Mouse (Mus musculus) kidney, postnatal 10 days (tissue): ENCODE results near the gene Zbtb16.
A peak's percentile ranks its signal among the peaks of the same experiment; 100 is the strongest.

Experiments
- DNase-seq: peaks from one replicate; pipeline ENCODE4 v3.0.0; 2021; ENCODE audit warnings: mixed read lengths

Zbtb16 gene

GRCm38 (mm10) chr9:48696731-48697469 is 139.1 kb downstream of the Zbtb16 start:
- DNase-seq: no peak

- no peak for DNase-seq
Observed at GRCm38 (mm10) chr9:48696330-48696729, 139.7 kb downstream of the Zbtb16 start.

GRCm38 (mm10) chr9:48695796-48696195 is 140.2 kb downstream of the Zbtb16 start:
- no peak for DNase-seq

- no peak for DNase-seq
Observed at GRCm38 (mm10) chr9:48694616-48695061, 141.4 kb downstream of the Zbtb16 start.

GRCm38 (mm10) chr9:48693696-48694095 is 142.3 kb downstream of the Zbtb16 start:
- DNase-seq: no peak

- no peak for DNase-seq
Observed at GRCm38 (mm10) chr9:48689718-48689980, 146.4 kb downstream of the Zbtb16 start.

GRCm38 (mm10) chr9:48688859-48689717 is 146.9 kb downstream of the Zbtb16 start:
- no peak for DNase-seq

- no peak for DNase-seq
Observed at GRCm38 (mm10) chr9:48687891-48688290, 148.1 kb downstream of the Zbtb16 start.

- no peak for DNase-seq
Observed at GRCm38 (mm10) chr9:48685721-48686120, 150.3 kb downstream of the Zbtb16 start.

GRCm38 (mm10) chr9:48684144-48684543 is 151.9 kb downstream of the Zbtb16 start:
- DNase-seq: no peak

- DNase-seq: no peak
Observed at GRCm38 (mm10) chr9:48681193-48681592, 154.8 kb downstream of the Zbtb16 start.

- peak; percentile 32 for DNase-seq
Observed at GRCm38 (mm10) chr9:48678426-48679358, 157.3 kb downstream of the Zbtb16 start.

GRCm38 (mm10) chr9:48675151-48675790 is 160.8 kb downstream of the Zbtb16 start:
- DNase-seq: peak; percentile 50

GRCm38 (mm10) chr9:48674359-48675015 is 161.5 kb downstream of the Zbtb16 start:
- peak; percentile 57 for DNase-seq

GRCm38 (mm10) chr9:48673804-48674203 is 162.2 kb downstream of the Zbtb16 start:
- DNase-seq: no peak

GRCm38 (mm10) chr9:48673213-48673612 is 162.8 kb downstream of the Zbtb16 start:
- DNase-seq: no peak

- no peak for DNase-seq
Observed at GRCm38 (mm10) chr9:48671841-48672240, 164.2 kb downstream of the Zbtb16 start.

GRCm38 (mm10) chr9:48670156-48670555 is 165.9 kb downstream of the Zbtb16 start:
- DNase-seq: no peak

- no peak for DNase-seq
Observed at GRCm38 (mm10) chr9:48669672-48670071, 166.3 kb downstream of the Zbtb16 start.

- DNase-seq: no peak
Observed at GRCm38 (mm10) chr9:48666702-48667101, 169.3 kb downstream of the Zbtb16 start.

- no peak for DNase-seq
Observed at GRCm38 (mm10) chr9:48663052-48663433, 173.0 kb downstream of the Zbtb16 start.
